10 mouse cellular contexts compared by ENCODE assay signal in genomic region chr2:168912901-168913721, GRCm38 (mm10). TPM values are rescaled to one million over a fixed set of nuclear protein-coding genes. Genes with fewer than 3 reads are reported as not detected.
A peak's percentile ranks its signal among the peaks of the same experiment; 100 is the strongest.
DNase-seq lines count a peak whose midpoint lies in the region; ATAC-seq and TF ChIP-seq lines count a peak whose summit lies in the region.
"Had no signal": no experiment of that assay in that cellular context is flagged by ENCODE, and none has a peak within 500 bp of the region (broad histone marks: within the 10 kb centered on the region; RNA-seq: fewer than 3 reads in every experiment).

No protein-coding gene starts in this region.

- H3K9ac ChIP-seq in heart, embryonic 12.5 days: peak overlapping the region; percentile 43; the same call in 1 of the 2 replicates
- H3K9ac ChIP-seq in hindbrain, embryonic 11.5 days (ENCODE audit: low read depth, low read length): 0 out of 2 replicates have a peak overlapping the region, but pooled peaks have one; percentile 42
- peak overlapping the region; percentile 49; the same call in 1 of the 2 replicates for H3K9ac ChIP-seq in midbrain, embryonic 12.5 days (replicated peaks)

- 2% methylated on average over 31 of the region's 31 CpGs for WGBS in heart, embryonic 12.5 days
- WGBS in hindbrain, embryonic 11.5 days: 2% methylated on average over 31 of the region's 31 CpGs
- 2% methylated on average over 30 of the region's 31 CpGs for WGBS in midbrain, embryonic 12.5 days
- 3% methylated on average over 31 of the region's 31 CpGs for WGBS in lung, adult 2 months

- peaks cover 69% of the 10 kb centered on the region for H3K27me3 ChIP-seq in heart, embryonic 12.5 days (replicated peaks)
- peaks cover 33% of the 10 kb centered on the region for H3K27me3 ChIP-seq in hindbrain, embryonic 11.5 days (ENCODE audit: control insufficient read depth, insufficient read depth, low read length)
- H3K27me3 ChIP-seq in midbrain, embryonic 12.5 days: peaks cover 51% of the 10 kb centered on the region
- H3K27me3 ChIP-seq: CH12.LX had no signal

- no peaks in the 10 kb centered on the region for H3K36me3 ChIP-seq in heart, embryonic 12.5 days
- no peaks in the 10 kb centered on the region for H3K36me3 ChIP-seq in hindbrain, embryonic 11.5 days (ENCODE audit: control insufficient read depth, insufficient read depth, low read length)
- H3K36me3 ChIP-seq in midbrain, embryonic 12.5 days: no peaks in the 10 kb centered on the region

- TF ChIP-seq CTCF in lung, adult 2 months (IDR thresholded peaks at IDR 0.05; ENCODE audit: insufficient read depth, low read length): no peak

- no peak overlapping the region for H3K27ac ChIP-seq in heart, embryonic 12.5 days (ENCODE audit: poor library complexity, severe bottlenecking)
- H3K27ac ChIP-seq in hindbrain, embryonic 11.5 days (ENCODE audit: low read depth, low read length): no peak overlapping the region
- H3K27ac ChIP-seq in midbrain, embryonic 12.5 days (replicated peaks): peak overlapping the region; percentile 26; the same call in 1 of the 2 replicates
- H3K27ac ChIP-seq: macrophage had no signal

- DNase-seq in heart, postnatal 4 days: no peak
- peak; percentile 40 for DNase-seq in R1 (ENCODE audit: low read depth, low spot score)
- peak; percentile 44 for DNase-seq in hindbrain, embryonic 11.5 days (ENCODE audit: low spot score)
- no peak for DNase-seq in right cerebral cortex, postnatal 36 days (ENCODE audit: low spot score in 2 of 2)
- no peak for DNase-seq in ovary, postnatal 10 days (ENCODE audit: low spot score)
- no peak for DNase-seq in lung, adult 2 months

- ATAC-seq in heart, embryonic 12.5 days (ENCODE audit: insufficient number of reproducible peaks, low FRiP score): no peak
- ATAC-seq in hindbrain, embryonic 11.5 days (ENCODE audit: low FRiP score): peak; percentile 61
- ATAC-seq in midbrain, embryonic 12.5 days (ENCODE audit: low FRiP score, low read depth): peak; percentile 39

- H3K9me3 ChIP-seq in heart, embryonic 12.5 days (replicated peaks): no peaks in the 10 kb centered on the region; the same call in 1 of the 2 replicates
- no peaks in the 10 kb centered on the region for H3K9me3 ChIP-seq in hindbrain, embryonic 11.5 days (ENCODE audit: control insufficient read depth, low read length)
- H3K9me3 ChIP-seq in midbrain, embryonic 12.5 days: no peaks in the 10 kb centered on the region

- H3K4me3 ChIP-seq in heart, embryonic 12.5 days: peak overlapping the region; percentile 52
- peak overlapping the region; percentile 48 for H3K4me3 ChIP-seq in hindbrain, embryonic 11.5 days (ENCODE audit: low read depth, low read length)
- peak overlapping the region; percentile 55 for H3K4me3 ChIP-seq in midbrain, embryonic 12.5 days
- H3K4me3 ChIP-seq in lung, adult 2 months (replicated peaks; ENCODE audit: extremely low read depth, low read depth, low read length): no peak overlapping the region

- no peak for TF ChIP-seq POLR2A in lung, adult 2 months (IDR thresholded peaks at IDR 0.05; ENCODE audit: borderline replicate concordance, extremely low read depth, low read depth, low read length)

- H3K4me1 ChIP-seq in heart, embryonic 12.5 days (replicated peaks): peaks cover 25% of the 10 kb centered on the region
- peaks cover 6% of the 10 kb centered on the region; the same call in 1 of the 2 replicates for H3K4me1 ChIP-seq in hindbrain, embryonic 11.5 days (replicated peaks; ENCODE audit: control insufficient read depth, insufficient read depth, low read length)
- H3K4me1 ChIP-seq in midbrain, embryonic 12.5 days: peaks cover 30% of the 10 kb centered on the region
- 0 out of 2 replicates have a peak, but pooled peaks cover 3% of the 10 kb centered on the region for H3K4me1 ChIP-seq in lung, adult 2 months (ENCODE audit: control insufficient read depth, insufficient read depth, low read length)

- H3K4me2 ChIP-seq in heart, embryonic 12.5 days: peak overlapping the region; percentile 84
- H3K4me2 ChIP-seq in hindbrain, embryonic 11.5 days (replicated peaks; ENCODE audit: low read depth, low read length): peak overlapping the region; percentile 85
- peak overlapping the region; percentile 94 for H3K4me2 ChIP-seq in midbrain, embryonic 12.5 days (replicated peaks)

RNA-seq across cellular contexts. Expression of gene Zfp64, which starts 42.3 kb away (rescaled TPM):
- polyA plus RNA-seq in heart, embryonic 12.5 days (2016; fragmentation: Nextera tagmentation; extraction: Ambion mirVana): 20.8 and 21.0 TPM in 2 replicates
- total RNA-seq in heart, postnatal 4 days (2021): 10 to 100 TPM; 12.2 to 13.3 TPM
- polyA plus RNA-seq in hindbrain, embryonic 11.5 days (2014; fragmentation: Nextera tagmentation; extraction: Ambion mirVana): 34.7 and 37.4 TPM in 2 replicates
- 41.0 and 42.8 TPM in 2 replicates for polyA plus RNA-seq in midbrain, embryonic 12.5 days (2016; fragmentation: Nextera tagmentation; extraction: Ambion mirVana)
- 26.5 and 29.9 TPM in 2 replicates for polyA plus RNA-seq in lung, adult 2 months (2012; rRNA removed)

Comparison
In these comparisons a context has a peak if more than half of its experiments do, and no peak if none do; other contexts are left out.
1. DNase-seq: peak in R1 (single experiment) and hindbrain, embryonic 11.5 days (single experiment); none in heart, postnatal 4 days (single experiment), right cerebral cortex, postnatal 36 days (0 of 2), ovary, postnatal 10 days (single experiment) and lung, adult 2 months (single experiment).
2. Peak in every context shown above with its lines, with median percentiles within 50 percentile points of each other: H3K4me2 ChIP-seq and H3K9ac ChIP-seq.